Mouse (Mus musculus) adrenal gland, postnatal 4 days (tissue): Measurements from ENCODE around the gene Neu4. TPM values are rescaled to one million over a fixed set of nuclear protein-coding genes. Genes with fewer than 3 reads are reported as not detected.
"Not testable (repeated sequence)": the region's sequence is repeated elsewhere in the genome, so short reads cannot be mapped to it uniquely, and the experiment has no call there.

Source experiments
- DNase-seq, 2 experiments: peaks; one replicate each; pipeline ENCODE4 v3.0.0; 2021 to 2022; ENCODE audit warnings: low spot score in 2 of 2, mixed read lengths in 2 of 2
- long read RNA-seq, 2 experiments: library from polyadenylated mRNA; stranded (forward); transcript quantifications; one replicate each; pipeline ENCODE4 v2.0.0; 2021
- total RNA-seq, 2 experiments: library from RNA; stranded (reverse); gene quantifications; 2 replicates each; pipeline ENCODE4 v1.2.3; 2021

Neu4 gene
- not detected for total RNA-seq
- long read RNA-seq, experiment 1: 0 reads
- long read RNA-seq, experiment 2: 0 reads

DNA sequence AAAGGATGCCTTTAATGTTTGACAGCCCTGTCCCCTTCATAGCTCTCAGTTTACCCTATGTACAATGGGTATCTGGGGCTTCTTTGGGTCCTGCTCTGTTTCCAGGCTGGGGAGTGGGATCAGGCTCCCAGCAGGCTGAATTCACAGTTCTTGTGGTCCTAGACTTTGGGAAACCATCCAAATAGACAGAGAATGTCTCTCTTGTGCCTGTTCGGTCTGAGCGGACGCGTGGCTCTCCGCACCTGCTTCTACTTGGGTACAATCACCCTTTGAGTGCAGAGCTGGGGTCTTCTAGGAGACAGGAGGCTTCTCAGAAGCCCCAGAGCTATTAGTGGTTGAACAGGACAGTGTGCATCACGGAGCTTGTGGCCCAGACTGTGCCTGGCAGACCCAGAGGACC lies at the start of gene Neu4:
TSS of gene Neu4 (plus strand) at position 301 of the 400 bp plus-strand sequence.
- DNase-seq: no peak

DNA sequence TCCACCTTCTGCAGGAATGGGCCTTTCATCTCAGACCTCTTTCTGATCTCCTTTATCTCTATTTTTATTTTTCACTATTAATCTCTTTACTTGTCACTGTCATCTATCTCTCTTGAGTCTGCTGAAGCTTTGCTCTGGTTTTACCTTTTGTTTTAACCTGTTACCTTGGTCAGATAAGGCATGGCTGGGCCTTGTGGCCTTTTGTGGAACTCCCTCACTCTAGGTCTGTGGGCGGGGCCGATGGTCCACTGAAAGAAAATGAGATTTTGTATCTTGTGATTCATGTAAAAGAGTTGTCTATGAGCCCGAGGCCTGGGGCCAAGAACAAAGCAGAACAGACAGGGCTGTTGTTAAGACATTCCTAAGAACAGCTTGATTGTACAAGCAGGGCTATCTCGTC lies 49.5 kb upstream of the Neu4 start:
- DNase-seq: not testable (repeated sequence)

DNA sequence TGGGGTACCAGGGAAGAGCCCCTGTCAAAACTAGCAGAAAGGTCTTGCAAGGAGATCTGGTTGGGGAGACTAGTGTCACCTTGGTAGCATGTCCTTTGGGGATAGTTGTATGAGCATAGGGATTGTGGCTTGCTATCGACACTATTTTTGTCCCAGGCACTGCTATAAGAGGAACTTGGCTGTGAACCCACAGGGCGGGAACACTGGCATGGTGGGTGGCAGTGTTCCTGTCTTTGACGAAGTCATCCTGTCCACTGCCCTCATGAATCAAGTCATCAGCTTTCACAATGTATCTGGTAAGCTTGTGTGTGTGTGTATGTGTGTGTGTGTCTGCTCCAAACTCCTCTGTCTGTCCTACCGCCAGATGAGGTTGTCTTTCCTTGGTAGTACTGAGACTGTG lies 44.5 kb upstream of the Neu4 start:
- not testable (repeated sequence) for DNase-seq

DNA sequence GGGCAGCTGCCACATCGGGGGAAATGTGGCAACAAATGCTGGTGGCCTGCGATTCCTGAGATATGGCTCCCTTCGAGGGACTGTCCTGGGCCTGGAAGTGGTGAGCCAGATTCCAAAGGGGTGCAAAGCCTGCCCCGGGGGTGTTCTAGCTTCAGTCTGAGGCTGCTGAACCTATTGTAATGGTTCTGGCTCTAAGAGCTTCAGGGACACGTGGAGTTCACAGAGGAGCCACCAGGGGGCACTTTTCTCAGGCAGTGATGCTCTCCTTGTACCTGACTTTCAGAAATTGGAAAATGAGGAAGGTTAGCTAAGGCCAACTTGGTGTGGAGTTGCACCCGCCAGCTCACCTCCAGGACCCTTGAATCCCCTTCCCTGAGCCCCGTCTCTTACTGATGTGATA lies 42.0 kb upstream of the Neu4 start:
- DNase-seq: not testable (repeated sequence)

DNA sequence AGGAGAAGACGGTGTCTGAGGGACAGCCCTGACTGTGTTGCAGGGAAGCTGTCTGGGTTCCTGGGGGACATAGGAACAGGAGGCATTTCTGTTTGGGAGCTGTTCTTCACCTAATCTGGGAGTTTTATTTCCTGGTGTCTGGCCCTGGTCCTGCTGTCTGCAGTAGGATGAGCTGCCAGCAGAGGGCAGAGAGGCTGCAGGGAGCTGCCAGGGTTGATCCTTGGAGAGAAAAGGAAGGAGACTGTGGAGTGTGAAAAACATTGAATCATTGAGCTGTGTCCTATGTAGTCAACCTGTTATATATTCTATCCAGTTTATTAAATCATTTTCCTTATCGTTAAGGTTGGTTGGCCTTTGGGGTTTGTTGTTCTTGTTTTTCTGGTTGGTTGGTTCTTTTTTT lies 39.3 kb upstream of the Neu4 start:
- DNase-seq: not testable (repeated sequence)

DNA sequence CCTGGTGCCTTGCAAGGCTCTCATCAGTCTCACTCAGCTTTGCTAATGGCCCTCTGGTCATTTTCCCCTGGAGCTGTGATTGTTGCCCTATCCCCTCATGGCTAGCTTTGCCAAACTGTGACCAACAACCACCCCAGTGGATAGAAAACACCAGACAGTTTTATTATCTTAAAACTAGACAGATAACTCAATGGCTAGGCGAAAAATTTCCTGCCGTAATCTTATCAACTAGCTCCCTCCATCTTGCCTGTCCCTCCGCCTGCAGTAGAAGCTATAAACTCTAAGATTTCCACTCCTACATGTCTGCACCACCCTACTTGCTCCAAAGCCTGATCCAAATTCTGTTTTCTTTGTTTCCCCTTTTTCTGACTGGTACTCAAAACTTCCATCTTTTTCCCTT lies 34.1 kb upstream of the Neu4 start:
- DNase-seq: no peak

DNA sequence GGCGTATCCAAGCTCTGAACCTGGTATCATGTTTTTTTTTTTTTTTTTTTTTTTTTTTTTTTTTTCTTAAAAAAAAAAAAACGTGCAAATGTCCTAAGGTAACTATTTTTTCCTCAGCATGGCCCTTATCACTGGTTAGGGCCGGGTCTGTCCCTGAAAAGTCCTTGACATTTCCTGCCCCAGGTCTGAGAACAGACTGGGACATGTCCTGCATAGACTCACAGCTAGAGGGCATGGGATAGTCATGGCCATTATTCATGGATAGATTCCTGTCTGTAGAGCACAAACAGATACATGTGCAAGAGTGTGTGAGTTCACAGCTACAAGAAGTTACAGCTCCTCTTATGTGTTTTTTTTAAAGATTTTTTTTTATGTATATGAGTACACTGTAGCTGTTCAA lies 31.5 kb upstream of the Neu4 start:
- no peak for DNase-seq

DNA sequence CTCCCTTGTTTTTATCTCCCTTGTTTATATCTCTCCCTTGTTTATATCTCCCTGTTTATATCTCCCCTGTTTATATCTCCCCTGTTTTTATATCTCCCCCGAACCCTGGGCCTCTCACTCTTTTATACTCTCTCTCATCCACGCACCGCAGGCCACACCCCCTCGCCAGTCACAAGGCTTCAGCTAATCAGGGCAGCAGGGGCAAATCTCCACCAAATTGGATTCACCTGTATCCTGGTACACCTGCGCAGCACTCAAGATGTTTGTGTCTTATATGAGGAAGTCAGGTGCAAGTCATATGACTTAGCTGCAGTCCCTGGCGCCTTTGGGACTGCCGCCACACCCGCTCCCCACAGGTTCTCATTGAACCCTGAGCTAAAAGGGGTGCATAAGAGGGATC lies 30.0 kb upstream of the Neu4 start, which contains the start of gene Gal3st2c:
TSS of gene Gal3st2c (plus strand) at position 301 of the 400 bp plus-strand sequence.
- DNase-seq: not testable (repeated sequence)

DNA sequence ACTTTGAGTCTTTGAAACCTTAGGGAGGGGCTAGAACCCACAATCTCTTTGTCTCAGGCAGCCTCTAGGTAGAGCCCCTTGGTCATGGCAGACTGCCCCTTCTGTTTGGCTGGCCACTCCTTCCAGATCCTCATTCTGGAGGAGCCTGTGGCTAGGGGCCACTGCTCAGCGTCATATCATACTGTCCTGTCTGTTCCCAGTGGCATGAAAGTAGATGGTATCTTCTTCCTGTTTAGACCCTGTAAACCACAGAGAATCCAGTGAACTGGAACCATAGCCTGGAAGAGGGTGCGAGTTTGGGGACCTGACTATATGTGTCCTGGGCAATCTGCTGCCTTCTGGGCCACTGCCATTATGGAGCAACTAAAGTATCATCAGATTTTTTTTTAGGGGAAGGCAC lies 29.2 kb upstream of the Neu4 start:
- DNase-seq: not testable (repeated sequence)

DNA sequence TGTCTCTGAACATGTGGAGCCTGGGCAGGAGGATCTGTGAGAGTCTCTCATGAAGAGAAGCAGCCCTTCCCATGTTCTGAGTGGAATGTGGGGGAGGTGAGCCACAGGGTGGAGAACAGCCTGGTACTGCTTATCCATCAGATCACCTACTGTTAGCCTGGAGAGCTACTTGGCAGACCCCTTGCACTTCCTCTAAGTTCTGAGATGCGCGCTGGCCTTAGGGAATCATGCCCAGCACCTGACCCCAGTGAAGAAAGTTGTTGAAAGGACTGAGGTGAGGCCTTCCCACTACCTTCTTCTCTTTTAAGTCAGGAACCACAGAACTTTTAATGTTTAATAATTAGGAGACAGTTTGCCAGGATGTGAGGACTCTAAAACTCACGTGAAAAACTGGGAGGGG lies 28.8 kb upstream of the Neu4 start:
- not testable (repeated sequence) for DNase-seq

DNA sequence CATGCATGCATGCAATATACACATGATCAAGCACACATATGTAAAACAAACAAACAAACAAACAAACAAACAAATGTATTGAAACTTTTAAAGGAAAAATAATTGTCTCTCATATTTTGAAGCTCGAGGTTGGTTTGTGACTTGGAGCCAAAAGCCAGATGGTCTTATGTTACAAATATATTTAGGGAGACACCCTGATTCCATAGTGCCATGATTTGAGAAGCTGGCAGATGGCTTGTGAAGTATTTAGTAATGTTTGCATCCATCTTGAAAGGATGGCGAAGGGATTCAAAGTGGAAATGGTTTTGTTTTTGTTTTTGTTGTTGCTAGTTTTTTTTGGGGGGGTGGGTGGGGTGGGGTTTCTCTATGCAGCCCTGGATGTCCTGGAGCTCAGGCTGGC lies 19.2 kb upstream of the Neu4 start:
- no peak for DNase-seq

DNA sequence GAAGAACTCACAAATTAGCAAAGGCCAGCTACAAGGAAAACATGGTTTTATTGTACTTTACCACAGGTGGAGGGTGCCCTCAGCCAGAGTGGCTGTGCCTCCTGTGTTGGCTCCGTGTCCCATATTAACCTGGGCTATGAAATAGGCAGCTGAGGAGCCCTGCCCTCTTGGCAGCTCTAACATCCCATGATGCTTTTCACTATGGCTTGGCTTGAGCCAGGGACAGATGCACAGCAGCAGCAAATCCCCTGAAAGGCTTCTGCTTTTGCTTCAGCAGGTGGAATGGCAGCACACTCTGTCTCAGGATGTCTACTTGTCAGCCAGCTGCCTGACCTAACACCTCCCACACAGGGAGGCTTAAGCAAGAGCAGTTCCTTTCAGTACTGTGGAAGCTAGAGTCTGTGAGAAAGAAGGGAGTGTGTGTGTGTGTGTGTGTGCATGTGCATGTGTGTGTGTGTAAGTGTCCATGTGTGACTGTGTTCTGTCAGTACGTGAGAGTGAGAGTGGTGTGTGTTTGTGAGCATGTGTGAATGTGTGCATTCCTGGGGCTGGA lies 14.2 kb upstream of the Neu4 start:
- DNase-seq: not testable (repeated sequence)

DNA sequence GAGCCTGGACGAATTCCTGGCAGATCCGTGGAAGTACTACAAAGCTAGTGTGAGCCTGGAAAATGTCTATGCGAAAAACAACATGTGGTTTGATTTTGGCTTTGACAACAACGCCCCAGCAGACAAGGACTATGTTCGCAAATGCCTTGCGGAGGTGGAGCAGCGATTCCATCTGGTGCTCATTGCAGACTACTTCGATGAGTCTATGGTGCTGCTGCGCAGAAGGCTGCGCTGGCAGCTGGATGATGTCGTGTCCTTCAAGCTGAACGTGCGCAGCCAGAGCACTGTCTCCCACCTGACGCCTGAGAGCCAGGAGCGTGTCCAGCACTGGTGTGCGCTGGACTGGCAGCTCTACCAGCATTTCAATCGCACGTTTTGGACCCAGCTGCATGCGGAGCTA lies 11.4 kb upstream of the Neu4 start:
- not testable (repeated sequence) for DNase-seq

DNA sequence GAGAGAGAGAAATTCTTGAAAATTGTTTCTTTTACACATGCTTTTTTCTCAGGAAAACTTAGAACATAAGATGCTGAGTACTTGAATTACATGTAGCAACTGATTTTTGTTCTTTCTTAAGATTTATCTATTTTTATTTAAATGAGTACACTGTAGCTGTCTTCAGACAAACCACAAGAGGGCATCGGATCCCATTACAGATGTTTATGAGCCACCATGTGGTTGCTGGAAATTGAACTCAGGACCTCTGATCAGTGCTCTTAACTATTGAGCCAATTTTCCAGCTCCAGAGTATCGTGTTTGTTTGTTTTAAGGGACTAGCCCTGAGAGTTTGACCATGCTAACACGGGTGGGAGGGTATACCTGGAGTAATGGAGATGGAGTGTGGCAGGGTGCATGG lies 8.6 kb upstream of the Neu4 start:
- DNase-seq: no peak

DNA sequence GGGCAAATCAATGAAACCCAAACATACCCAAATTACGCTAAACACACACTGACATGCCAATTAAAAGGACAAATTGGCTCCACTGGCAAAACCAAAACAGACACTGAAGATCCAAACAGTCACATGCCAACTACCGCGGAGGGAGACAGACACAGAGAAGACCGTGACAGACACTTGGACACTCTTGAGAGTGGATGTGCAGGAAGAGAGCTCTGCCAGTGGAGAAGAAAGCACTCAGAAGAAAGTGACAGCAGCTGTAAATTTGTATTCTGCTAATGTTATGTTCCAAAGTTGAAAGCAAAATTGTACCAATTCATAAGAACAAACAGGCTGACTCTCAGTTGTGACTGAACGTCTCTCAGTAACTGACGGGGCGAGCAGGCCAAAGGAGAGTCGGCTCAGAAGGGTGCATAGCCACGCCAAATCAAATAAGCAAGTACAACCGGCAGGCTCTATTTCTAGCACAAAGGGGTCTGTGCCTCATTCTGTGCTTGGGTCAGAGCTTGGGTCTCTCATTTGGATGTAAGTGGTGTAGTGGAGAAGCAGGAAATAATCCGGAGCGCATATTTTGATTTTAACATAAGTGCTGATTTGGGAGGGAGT lies 7.4 kb downstream of the Neu4 start:
- DNase-seq: no peak

DNA sequence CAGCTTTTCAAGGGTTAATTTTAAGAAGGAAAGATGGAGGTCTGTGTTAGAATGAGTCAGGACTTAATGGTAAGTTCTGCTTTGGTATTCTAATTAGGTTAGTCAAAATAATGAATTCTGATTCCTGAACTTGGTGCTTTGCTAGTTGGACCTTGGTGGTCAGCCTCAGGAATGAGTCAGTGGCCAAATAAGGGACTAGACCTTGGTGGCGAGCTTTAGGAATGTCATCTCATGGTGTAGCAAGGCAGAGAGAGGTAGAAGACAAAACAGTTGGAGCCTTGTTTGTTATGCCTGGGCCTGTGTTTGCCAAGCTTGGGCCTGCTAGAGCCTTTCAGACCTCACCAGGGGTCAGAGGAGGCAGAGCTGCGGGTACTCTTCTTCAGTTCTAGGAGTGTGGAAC lies 8.5 kb downstream of the Neu4 start:
- no peak for DNase-seq

DNA sequence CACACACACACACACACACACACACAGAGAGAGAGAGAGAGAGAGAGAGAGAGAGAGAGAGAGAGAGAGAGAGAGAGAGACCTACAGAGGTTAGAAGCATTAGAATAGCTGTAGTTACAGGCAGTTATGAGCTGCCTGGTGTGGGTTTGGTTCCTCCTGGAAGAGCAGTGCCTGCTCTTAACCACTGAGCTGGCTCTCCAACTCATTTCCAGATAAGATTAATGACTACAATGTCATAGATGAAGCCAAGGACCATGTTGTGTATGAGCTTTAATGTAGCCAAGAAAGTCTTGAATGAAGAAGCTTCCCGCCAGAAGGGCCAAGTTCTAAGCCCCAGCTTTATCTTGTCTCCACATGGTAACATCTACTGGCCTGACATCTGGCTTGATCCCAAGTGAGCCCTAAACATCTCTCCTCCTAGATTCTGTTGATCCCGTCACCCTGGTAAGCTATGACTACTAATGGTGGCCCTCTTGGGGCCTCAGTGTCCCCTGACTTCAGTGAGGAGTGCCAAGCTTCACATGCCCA lies 12.9 kb downstream of the Neu4 start:
- no peak for DNase-seq

DNA sequence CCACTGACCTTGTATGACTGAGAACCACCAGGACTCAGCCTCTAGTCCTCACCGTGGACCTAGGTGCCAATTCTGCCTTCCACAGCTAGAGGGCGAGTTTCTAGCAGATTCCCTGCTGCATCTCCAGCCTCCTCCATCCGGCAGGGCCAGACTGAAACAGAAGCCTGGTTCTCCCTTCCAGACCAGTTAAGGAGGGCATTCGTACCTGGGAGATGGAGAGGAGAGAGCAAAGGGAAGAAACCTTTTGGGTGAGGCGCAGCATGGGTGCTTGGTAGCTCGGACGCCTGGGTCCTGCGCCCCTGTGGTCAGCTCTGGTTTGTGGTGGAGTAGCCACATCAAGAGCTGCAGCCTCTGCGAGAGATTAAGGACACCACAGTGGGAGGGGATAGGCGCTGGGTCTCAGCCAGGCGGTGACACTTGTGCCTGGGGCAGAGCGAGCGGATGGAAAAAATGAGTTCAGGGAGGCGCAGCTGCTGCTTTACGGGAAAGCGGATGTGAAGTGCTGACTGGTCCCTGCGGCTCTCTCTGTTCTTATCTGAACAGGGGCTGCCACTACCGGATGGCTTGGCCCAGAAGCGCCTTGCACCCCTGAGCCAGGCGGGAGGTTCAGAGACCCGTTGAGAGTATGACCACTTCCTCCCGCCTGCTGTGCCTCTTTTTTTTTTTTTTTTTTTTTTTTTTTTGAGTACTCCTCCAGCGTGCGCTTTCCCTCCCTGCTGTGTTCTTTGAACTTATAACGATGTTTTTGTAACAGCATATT lies 14.9 kb downstream of the Neu4 start:
- DNase-seq: peak; percentile 59 to 71

DNA sequence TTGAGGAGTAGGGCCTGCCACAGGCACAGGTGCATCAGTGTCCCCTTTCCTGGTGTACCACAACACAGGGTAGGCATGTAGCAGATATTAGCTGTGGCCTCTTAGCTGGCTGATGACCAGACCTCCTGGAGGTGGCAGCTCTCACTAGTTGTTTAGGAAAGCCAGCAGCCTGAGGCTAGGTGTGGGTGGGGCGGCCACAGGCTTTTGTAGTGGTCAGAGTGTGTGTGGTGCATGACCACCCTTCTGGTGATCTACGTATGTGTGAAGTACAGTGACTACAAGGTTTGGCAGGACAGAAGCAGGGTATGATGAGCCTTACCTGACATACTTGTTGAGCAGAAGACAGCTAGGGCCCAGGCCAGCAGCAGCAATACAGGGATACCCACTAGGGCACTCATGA lies 20.1 kb downstream of the Neu4 start:
- no peak for DNase-seq

DNA sequence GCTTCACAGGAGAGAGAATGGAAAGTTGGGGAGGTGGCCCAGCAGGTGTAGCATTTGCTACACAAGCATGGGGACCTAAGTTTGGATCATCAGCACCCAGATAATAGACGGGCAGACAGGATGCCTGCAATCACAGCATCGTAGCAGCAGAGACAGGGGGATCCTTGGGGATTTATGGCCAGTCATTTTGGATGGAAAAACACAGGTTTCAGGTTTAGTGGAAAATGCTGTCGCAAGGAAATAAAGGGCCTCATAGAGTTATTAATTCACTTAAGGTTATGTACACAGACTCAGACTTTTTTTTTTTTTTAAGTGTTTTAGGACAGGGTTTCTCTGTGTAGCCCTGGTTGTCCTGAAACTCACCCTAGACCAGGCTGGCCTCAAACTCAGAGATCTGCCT lies 25.3 kb downstream of the Neu4 start:
- no peak for DNase-seq

DNA sequence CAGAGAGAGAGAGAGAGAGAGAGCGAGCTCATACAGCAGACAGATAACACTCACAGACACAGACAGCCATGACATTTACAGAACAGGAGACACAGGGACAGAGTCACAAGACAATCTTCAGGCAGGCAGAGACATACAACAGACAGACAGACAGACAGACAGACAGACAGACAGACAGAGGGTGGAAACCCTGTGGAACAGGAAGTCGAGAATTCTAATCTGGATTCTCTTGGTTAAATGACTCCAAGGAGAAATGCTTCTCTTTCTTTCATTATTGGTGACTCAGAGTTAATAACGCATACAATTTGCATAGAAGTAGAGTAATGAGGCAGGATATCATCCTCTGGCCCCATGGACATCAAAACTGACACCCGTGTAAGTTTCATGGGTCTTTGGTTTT lies 26.3 kb downstream of the Neu4 start:
- no peak for DNase-seq

DNA sequence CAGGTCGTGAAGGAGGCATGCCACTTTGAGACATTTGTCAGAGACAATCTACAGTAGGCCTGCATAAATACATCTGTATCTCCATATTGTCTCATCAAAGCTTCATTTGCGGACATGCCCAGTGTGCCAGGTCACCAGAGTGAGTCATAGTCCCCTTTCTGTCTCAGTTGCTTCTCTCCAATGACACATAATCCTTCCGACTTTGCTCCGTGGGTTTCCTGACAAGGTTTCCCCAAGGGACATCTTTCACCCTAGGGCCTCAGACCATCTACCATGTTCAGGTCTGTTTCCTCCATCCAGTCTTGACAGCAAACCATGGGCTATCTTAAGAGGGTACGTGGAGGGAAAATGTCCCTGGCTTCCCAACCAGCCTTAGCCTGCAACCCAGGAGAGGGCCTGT lies 30.9 kb downstream of the Neu4 start:
- no peak for DNase-seq
